Mouse (Mus musculus) liver, postnatal 0 days (tissue): ENCODE data around the gene Foxj3.

Source experiments
- CTCF ChIP-seq: sonication (generic); IDR thresholded peaks from 2 replicates; pipeline ENCODE4 v1.5.1; 2016; ENCODE audit warnings: antibody characterized with exemption, low read depth
- EP300 ChIP-seq: IDR thresholded peaks from 2 replicates; pipeline ENCODE4 v1.6.1; 2016; ENCODE audit warnings: antibody characterized with exemption, low read depth, mild to moderate bottlenecking

DNA sequence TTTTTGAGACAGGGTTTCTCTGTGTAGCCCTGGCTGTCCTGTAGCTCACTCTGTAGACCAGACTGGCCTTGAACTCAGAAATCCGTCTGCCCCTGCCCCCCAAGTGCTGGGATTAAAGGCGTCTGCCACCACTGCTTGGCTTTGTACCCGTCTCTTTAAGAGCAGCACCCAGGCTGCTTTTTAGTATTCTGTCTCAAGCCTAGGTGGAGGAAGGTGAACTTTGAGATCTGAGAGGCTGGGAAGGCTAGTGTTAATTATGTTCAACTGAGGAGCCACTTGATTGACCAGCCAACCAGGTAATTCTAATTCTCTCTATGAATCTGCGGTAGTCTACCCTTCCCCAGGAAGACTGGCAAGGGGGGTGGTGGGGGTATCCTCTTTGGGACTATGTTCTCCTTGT, 632 bp downstream of the Foxj3 start:
- TF ChIP-seq EP300: no peak
- no peak for TF ChIP-seq CTCF
